Mouse (Mus musculus): ENCODE data around the gene Golga4.

- TF ChIP-seq CTCF (IDR thresholded peaks at IDR 0.05; ENCODE audit: control insufficient read depth, insufficient read depth, low read length) (no peak), POLR2A (IDR thresholded peaks at IDR 0.05; ENCODE audit: borderline replicate concordance, control insufficient read depth, low read depth, low read length) (no peak)
Observed at GRCm38 (mm10) chr9:118494106-118494505, 12.0 kb upstream of the Golga4 start.
